Mouse (Mus musculus): ENCODE results near the gene Tuba1c. TPM values are rescaled to one million over a fixed set of nuclear protein-coding genes. Genes with fewer than 3 reads are reported as not detected.

The Tuba1c gene
- total RNA-seq (2014; rRNA removed; ENCODE audit: low replicate concordance) (309 and 399 TPM in 2 replicates), polyA plus RNA-seq (2015; fragmentation: Nextera tagmentation; extraction: Ambion mirVana) (73.8 and 97.1 TPM in 2 replicates)

DNA sequence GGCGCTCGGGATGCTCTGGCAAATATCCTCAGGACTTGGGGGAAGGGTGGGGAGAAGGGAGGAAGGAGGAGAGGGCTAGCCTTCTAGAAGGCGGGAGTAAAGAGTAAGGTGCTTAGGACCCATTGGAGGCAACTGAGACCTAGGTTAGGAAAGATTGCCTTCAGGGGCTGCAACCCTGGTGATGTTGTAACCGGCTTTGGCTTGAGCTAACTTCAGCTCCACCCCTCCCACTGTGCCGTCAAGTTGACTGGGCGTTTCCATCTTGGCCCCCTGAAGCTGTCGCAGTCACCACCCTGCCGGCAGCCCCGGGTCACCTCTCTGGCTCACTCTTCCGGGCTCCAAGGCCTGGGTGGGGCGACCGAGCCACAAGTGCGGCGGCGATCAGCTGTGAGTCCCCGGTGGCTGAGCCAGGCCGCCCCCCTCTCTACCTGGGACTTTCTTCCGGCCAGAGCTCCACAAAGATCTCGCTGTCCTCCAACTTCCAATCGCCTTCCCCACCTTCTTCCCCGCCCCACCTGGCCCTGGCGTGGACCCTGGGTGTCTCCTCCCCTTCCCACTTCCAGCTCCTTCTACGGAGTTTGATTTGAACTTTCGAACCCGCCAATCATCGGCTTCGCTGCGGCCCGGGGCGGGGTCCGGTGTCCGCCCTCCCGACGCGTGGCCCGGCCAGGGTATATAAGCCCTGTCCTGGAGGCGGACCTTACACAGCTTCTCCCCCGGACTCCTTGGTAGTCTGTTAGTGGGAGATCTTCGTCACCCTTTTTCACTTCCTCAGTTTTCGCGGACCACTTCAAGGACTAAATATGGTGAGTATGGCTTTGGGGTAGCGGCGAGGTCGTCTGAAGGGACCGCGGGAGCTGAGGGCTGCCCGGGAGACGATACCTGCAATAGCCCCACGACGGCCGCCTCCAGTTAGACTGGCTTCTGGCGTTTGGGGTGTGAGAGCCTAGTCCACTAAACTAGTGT is at the start of gene Tuba1c:
TSS of gene Tuba1c (plus strand) at position 273 of the 966 bp plus-strand sequence.
- H3K36me3 ChIP-seq (replicated peaks; ENCODE audit: control insufficient read depth, insufficient read depth, low read length) = peaks cover 6% of the 10 kb centered on the region
- no peaks in the 10 kb centered on the region for H3K9me3 ChIP-seq (replicated peaks; ENCODE audit: control insufficient read depth, low read length)
- DNase-seq (ENCODE audit: low spot score) (peak; percentile 96), ATAC-seq (ENCODE audit: insufficient read depth, low read depth) (peak; percentile 90)
- peak within 1 kb of the TSS; percentile 80 for H3K9ac ChIP-seq (replicated peaks; ENCODE audit: low read depth, low read length)
- WGBS = under 1% methylated on average over 51 of the region's 52 CpGs
- no peaks in the 10 kb centered on the region for H3K27me3 ChIP-seq (ENCODE audit: control insufficient read depth, insufficient read depth, low read length)
- H3K4me1 ChIP-seq (ENCODE audit: control insufficient read depth, insufficient read depth) = peaks cover 29% of the 10 kb centered on the region
- TF ChIP-seq CTCF (IDR thresholded peaks at IDR 0.05; ENCODE audit: low read depth) = peak; percentile 9; the same call in 1 of the 2 replicates
- no peak; the same call in 1 of the 2 replicates for TF ChIP-seq EP300 (IDR thresholded peaks at IDR 0.05; ENCODE audit: low read depth)
- H3K4me3 ChIP-seq (ENCODE audit: low read depth, low read length) = peak within 1 kb of the TSS; percentile 78
- peak within 1 kb of the TSS; percentile 96 for H3K27ac ChIP-seq (ENCODE audit: low read depth)
- H3K4me2 ChIP-seq (ENCODE audit: low read depth, low read length) = peak within 1 kb of the TSS; percentile 80

DNA sequence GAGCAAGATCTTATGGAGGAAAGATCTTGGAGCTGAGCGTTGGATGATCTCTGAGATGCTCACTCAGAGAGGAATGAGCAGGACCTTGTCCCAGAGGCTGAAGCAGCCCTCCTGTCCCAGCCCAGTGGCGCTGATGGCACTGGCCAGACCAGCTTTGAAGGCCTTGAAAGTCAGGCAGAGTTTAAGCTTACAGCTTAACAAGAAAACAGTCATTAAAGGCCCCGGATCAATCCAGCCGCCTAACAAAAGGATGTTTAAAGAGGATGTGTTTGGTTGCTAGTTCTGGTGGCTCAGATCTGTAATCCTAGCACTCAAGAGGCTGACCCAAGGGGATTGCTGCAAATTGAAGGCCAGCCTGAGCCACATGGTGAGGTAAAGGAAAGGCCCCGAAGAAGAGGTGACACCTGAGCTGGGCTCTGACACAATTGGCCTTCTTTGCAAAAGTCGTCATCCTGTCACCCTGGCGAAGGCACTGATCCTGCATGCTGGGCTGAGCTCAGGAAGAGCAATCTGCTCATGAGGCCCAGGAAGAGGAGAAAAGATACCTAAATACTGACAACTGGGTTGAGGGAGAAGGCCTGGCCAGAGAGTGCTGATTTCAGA is 49.6 kb upstream of the Tuba1c start:
- H3K4me3 ChIP-seq (ENCODE audit: low read depth, low read length) = no peak overlapping the region
- no peak overlapping the region for H3K27ac ChIP-seq (ENCODE audit: low read depth)
- DNase-seq (ENCODE audit: low spot score) (no peak), ATAC-seq (ENCODE audit: insufficient read depth, low read depth) (no peak)
- H3K4me2 ChIP-seq (ENCODE audit: low read depth, low read length) = no peak overlapping the region
- no peaks in the 10 kb centered on the region for H3K9me3 ChIP-seq (replicated peaks; ENCODE audit: control insufficient read depth, low read length)
- TF ChIP-seq CTCF (IDR thresholded peaks at IDR 0.05; ENCODE audit: low read depth) = no peak
- H3K27me3 ChIP-seq (ENCODE audit: control insufficient read depth, insufficient read depth, low read length) = no peaks in the 10 kb centered on the region
- no peaks in the 10 kb centered on the region for H3K36me3 ChIP-seq (replicated peaks; ENCODE audit: control insufficient read depth, insufficient read depth, low read length)
- no peak overlapping the region for H3K9ac ChIP-seq (replicated peaks; ENCODE audit: low read depth, low read length)
- H3K4me1 ChIP-seq (ENCODE audit: control insufficient read depth, insufficient read depth) = peaks cover 16% of the 10 kb centered on the region
- WGBS = 73% methylated on average over 7 of the region's 7 CpGs

DNA sequence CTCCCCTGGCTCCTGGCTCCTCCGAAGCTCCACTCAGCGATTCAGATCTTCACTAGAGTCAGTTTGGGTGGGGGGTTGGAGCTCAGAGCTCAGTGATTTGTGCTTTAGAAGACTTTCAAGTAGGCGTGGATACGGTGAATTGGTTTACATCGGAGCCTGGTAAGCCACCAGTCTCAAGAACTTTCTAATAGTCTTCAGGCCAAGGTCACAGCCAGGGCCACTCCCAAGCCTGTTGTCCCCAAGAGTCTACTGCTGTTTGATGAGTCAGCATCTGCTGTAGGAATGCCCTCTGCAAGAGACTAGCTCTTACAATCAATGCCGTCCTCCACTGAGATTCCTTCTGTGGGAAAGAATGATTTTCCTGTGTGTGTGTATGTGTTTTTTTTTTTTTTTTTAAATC is 47.6 kb upstream of the Tuba1c start:
- no peak for DNase-seq (ENCODE audit: low spot score)
- no peak overlapping the region for H3K4me2 ChIP-seq (ENCODE audit: low read depth, low read length)
- no peak overlapping the region for H3K4me3 ChIP-seq (ENCODE audit: low read depth, low read length)
- 75% methylated on average over 6 of the region's 6 CpGs for WGBS
- H3K27me3 ChIP-seq (ENCODE audit: control insufficient read depth, insufficient read depth, low read length) = no peaks in the 10 kb centered on the region
- no peak overlapping the region for H3K27ac ChIP-seq (ENCODE audit: low read depth)
- no peak for TF ChIP-seq CTCF (IDR thresholded peaks at IDR 0.05; ENCODE audit: low read depth)
- no peak for TF ChIP-seq EP300 (IDR thresholded peaks at IDR 0.05; ENCODE audit: low read depth)
- H3K9me3 ChIP-seq (replicated peaks; ENCODE audit: control insufficient read depth, low read length) = no peaks in the 10 kb centered on the region
- H3K4me1 ChIP-seq (ENCODE audit: control insufficient read depth, insufficient read depth) = peaks cover 16% of the 10 kb centered on the region
- no peaks in the 10 kb centered on the region for H3K36me3 ChIP-seq (replicated peaks; ENCODE audit: control insufficient read depth, insufficient read depth, low read length)
- ATAC-seq (ENCODE audit: insufficient read depth, low read depth) = no peak
- H3K9ac ChIP-seq (replicated peaks; ENCODE audit: low read depth, low read length) = no peak overlapping the region

DNA sequence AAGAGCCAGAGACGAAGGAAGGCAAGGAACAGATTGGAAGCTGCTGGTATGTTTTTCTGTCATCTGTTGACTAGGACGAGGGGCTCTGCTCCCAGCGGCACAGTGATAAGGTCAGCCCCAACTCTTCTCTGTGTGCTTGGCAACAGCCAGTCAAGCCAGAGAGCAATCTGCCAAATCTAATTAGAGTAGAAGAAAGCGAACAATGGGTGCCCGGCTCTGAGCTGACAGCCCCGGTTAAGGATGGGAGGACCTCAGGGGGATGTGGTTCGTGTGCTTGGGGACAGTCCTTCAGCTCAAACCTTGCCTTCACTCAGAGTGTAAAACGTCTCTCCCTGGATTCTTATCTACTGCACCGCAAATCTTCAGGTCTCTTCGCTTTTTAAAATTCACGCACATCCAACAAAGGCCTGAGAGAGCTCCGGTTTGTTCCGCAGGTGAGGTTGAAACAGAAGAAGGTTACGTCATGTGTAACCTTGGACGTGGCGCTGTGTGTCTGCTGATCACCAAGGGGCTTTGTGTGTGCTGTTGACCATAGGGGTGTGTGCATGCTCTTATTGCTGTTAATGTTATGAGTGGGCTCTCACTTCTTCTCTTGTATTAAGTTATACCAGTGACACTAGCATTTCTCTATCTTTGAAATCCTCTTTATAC is 46.1 kb upstream of the Tuba1c start:
- no peak for TF ChIP-seq CTCF (IDR thresholded peaks at IDR 0.05; ENCODE audit: low read depth)
- TF ChIP-seq EP300 (IDR thresholded peaks at IDR 0.05; ENCODE audit: low read depth) = no peak
- Histone ChIP-seq H3K27me3 (ENCODE audit: control insufficient read depth, insufficient read depth, low read length) (no peaks in the 10 kb centered on the region), H3K4me1 (ENCODE audit: control insufficient read depth, insufficient read depth) (peaks cover 19% of the 10 kb centered on the region), H3K36me3 (replicated peaks; ENCODE audit: control insufficient read depth, insufficient read depth, low read length) (no peaks in the 10 kb centered on the region), H3K4me2 (ENCODE audit: low read depth, low read length) (peak overlapping the region; percentile 37), H3K9me3 (replicated peaks; ENCODE audit: control insufficient read depth, low read length) (no peaks in the 10 kb centered on the region), H3K27ac (ENCODE audit: low read depth) (peak overlapping the region; percentile 67), H3K4me3 (ENCODE audit: low read depth, low read length) (peak overlapping the region; percentile 3; the same call in 1 of the 2 replicates), H3K9ac (replicated peaks; ENCODE audit: low read depth, low read length) (no peak overlapping the region)
- no peak for ATAC-seq (ENCODE audit: insufficient read depth, low read depth)
- DNase-seq (ENCODE audit: low spot score) = no peak
- WGBS = 35% methylated on average over 16 of the region's 16 CpGs

DNA sequence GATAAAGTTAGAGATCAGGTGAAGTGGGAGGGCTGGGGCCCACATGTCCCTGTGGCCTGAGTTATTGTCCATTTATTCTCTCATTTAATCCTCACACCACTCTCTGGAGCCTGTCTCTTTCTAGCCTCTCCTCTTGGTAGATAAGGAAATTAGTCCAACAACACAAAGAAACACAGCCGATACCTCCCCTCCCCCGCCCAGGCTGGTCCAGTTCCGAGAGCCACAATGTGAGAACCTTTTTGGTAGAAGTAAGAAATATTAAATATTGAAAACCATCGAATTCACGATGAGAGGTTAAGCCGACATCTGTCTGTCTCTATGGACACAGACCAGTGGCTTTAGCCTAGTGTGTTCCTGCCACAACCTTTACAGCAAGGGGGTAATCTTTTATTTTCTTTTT is 45.0 kb upstream of the Tuba1c start:
- TF ChIP-seq EP300 (IDR thresholded peaks at IDR 0.05; ENCODE audit: low read depth) (no peak), CTCF (IDR thresholded peaks at IDR 0.05; ENCODE audit: low read depth) (no peak)
- 35% methylated on average over 6 of the region's 6 CpGs for WGBS
- H3K27ac ChIP-seq (ENCODE audit: low read depth) = peak overlapping the region; percentile 97
- DNase-seq (ENCODE audit: low spot score) (no peak), ATAC-seq (ENCODE audit: insufficient read depth, low read depth) (no peak)
- H3K4me1 ChIP-seq (ENCODE audit: control insufficient read depth, insufficient read depth) = peaks cover 19% of the 10 kb centered on the region
- H3K9ac ChIP-seq (replicated peaks; ENCODE audit: low read depth, low read length) = peak overlapping the region; percentile 72
- no peaks in the 10 kb centered on the region for H3K36me3 ChIP-seq (replicated peaks; ENCODE audit: control insufficient read depth, insufficient read depth, low read length)
- no peaks in the 10 kb centered on the region for H3K9me3 ChIP-seq (replicated peaks; ENCODE audit: control insufficient read depth, low read length)
- H3K4me3 ChIP-seq (ENCODE audit: low read depth, low read length) = peak overlapping the region; percentile 53
- H3K27me3 ChIP-seq (ENCODE audit: control insufficient read depth, insufficient read depth, low read length) = no peaks in the 10 kb centered on the region
- peak overlapping the region; percentile 66 for H3K4me2 ChIP-seq (ENCODE audit: low read depth, low read length)

Data from heart, postnatal 0 days (tissue).